Mouse (Mus musculus) mouse embryonic stem cell (cell line): ENCODE measurements around the gene Kcnq4.

Source experiments
- in situ Hi-C, 2 experiments: fragments of 300-500 bp; cut with MboI; formaldehyde crosslinking; loops; 1 replicate in 1 of 2; 3 replicates in 1 of 2; pipeline ENCODE4 v1.14.3; 2019 to 2020; ENCODE audit warnings: low sequenced_read_pairs in 2 of 2, low pct_unique_long_range_greater_than_20kb in 1 of 2, mixed read lengths in 1 of 2; ENCODE audit not compliant: unreplicated experiment in 1 of 2

Gene Kcnq4

GRCm38 (mm10) chr4:120683278-120683997 lies 65.0 kb downstream of the Kcnq4 start:
- in situ Hi-C loops, result loop anchor here (5.0 to 25.0 kb wide), 3 partner anchors 89 to 229 kb away; no protein-coding TSS in a partner anchor

DNA sequence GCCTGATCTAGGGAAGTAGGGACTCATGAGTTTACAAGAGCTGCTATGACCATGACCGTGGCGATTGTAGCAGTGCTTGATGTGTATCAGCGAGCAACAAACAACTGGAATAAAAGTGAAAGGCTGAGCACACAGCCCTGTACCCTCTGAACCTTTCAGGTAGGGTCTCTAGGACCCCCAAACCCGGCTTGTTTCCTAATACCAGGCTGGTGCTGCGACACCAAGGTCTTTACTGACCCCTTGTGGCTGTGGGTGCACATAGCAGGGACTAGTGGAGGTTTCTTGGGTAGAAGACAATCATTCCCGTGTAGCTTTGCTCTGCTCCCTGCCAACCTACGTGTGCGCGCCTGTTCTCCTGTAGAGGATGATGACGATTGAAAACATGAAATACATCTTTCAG lies 66.2 kb downstream of the Kcnq4 start:
- in situ Hi-C loops, result loop anchor here (5.0 to 25.0 kb wide), 3 partner anchors 87 to 230 kb away; no protein-coding TSS in a partner anchor

DNA sequence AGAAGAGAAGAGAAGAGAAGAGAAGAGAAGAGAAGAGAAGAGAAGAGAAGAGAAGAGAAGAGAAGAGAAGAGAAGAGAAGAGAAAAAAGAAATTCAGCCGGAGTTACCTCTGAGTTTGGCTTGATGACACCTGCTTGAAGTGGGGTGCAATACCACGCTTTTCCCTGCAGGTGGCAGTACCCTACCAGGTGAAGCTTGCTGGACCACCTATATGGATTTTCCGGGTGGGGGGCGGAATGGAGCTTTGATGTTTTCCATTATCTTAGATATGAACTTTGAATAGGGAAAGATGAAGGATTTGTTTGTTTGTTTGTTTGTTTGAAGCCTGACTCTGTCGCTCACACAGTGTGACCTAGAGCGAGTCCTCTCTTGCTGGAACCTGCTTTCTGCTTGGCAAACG lies 67.5 kb downstream of the Kcnq4 start:
- in situ Hi-C loops, result loop anchor here (5.0 to 25.0 kb wide), 3 partner anchors 86 to 231 kb away; no protein-coding TSS in a partner anchor

DNA sequence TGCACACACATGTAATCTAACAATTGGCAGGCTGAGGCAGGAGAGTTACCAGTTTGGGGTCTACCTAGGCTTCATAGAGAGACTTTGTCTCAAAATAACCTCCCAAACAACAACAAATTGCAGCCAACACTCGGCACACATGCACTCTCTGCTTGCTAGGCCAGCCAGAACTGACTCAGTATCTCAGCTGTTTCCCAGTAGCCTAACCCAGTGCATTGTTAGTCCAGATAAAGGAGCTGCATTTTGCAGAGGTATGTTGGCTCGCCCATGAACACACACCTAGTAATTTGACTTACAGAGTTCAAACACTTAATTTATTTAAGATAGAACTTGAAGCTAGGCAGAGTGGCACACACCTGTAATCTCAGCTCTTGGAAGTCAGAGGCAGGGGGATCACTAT lies 72.8 kb downstream of the Kcnq4 start:
- in situ Hi-C loops, result loop anchor here (25.0 kb wide), 1 partner anchor 237 kb away; no protein-coding TSS in a partner anchor

DNA sequence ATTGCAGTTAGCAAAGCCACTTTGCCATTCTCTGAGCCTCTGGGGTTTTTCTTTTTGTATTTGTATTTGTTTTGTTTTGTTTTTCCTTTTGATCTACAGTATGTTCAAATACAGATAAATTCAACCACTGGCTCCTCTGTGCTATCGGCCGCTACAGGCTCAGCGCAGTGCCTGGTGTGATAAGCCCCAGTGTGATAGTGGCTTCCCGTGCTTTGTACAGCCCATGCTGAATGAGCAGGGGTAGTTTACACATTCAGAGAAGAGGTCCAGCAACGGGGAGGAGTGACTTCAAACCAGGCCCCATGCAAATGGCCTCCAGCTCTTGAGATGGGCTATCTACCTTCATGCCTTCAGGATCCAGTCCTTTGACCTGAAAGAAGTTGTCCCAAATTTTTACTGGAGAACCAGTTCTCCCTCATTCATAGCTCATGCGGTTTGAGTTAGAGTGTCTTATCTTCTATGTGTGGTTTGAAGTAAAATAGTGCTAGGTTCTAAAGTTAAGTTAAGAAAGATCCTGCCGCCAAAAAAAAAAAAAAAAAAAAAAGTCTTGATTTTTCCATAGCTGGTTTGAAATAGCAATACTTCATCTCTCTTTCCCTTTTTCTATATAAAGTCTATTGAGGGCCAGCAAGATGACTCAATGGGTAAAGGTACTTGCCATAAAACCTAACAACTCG lies 73.5 kb downstream of the Kcnq4 start:
- in situ Hi-C loops, result loop anchor here (25.0 kb wide), 1 partner anchor 237 kb away; no protein-coding TSS in a partner anchor

DNA sequence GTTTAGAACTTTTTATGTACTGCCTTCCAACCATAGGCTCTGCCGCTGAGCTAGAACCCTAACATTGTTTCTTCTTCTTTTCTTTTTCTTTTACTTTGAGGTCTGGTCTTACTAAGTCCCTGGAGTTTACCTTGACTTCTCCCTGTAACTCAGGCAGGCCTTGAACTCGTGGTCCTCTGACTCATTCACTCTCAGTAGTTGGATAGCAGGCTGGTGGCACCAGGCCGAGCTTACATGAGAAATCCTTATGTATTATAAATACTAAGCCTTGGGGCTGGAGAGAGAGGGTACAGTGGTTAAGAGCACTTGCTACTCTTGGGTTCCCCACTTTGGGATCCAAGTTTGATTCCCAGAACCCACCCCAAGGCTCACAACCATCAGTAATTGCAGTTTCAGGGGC lies 74.8 kb downstream of the Kcnq4 start:
- in situ Hi-C loops, result no loop called here

- in situ Hi-C loops, result no loop called here
Measured at GRCm38 (mm10) chr4:120671046-120671445, 77.4 kb downstream of the Kcnq4 start.

GRCm38 (mm10) chr4:120669585-120669984 lies 78.8 kb downstream of the Kcnq4 start:
- in situ Hi-C loops, result no loop called here

GRCm38 (mm10) chr4:120668551-120668950 lies 79.9 kb downstream of the Kcnq4 start:
- in situ Hi-C loops, result no loop called here

- in situ Hi-C loops, result no loop called here
Measured at GRCm38 (mm10) chr4:120667555-120667954, 80.9 kb downstream of the Kcnq4 start.

DNA sequence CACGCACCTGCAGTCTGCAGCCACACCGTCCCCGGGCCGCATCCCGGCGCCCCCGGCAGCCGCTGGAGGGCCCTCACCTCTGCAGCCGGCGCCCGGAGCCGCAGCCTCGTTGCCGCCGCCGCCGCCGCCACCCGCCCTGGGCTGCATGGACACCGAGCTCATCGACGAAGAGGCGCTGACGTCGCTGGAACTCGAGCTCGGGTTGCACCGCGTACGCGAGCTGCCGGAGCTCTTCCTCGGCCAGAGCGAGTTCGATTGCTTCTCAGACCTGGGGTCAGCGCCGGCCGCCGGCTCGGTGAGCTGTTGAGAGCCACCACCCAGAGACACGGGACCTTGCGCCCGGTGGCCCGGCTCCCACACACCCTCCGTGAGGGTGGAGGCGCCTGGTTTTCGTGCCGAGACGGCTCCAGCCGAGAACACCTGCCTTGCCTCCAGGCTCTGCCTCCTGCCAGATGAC lies 81.3 kb downstream of the Kcnq4 start:
- in situ Hi-C loops, result no loop called here

DNA sequence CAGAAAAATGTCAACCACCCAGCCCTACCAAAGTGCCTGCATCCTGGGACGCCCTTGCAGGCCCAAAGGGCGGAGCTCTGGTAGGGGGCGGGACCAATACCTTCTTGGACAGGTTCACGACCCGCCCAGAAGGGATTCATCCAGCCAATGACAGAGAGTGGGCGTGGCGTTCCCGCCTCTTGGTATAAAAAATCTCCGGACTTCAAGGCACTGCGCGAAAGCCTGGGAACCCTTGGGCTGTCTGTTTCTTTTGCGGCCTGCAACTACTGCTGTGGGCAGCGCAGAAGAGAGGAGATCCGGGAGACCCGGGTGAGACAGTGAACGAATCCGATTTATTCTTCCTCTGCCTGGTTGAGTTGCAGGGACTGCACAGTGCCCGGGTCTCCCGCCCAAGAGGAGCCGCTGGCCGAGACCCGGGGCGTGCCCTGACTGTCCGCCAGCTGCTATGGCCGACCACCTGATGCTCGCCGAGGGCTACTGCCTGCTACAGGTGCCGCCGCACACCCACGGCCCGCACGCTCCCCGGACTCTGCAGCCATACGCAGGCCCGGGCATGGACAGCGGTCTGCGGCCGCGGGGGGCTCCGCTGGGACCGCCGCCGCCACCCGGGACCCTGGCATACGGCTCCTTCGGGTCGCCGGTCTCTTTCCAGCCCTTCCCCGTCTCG lies 81.9 kb downstream of the Kcnq4 start, which contains the start of gene Cited4:
Gene Cited4, plus strand, starts transcription at position 215 of the 667 bp plus-strand sequence.
- in situ Hi-C loops, result no loop called here

GRCm38 (mm10) chr4:120665782-120666181 lies 82.6 kb downstream of the Kcnq4 start:
- in situ Hi-C loops, result no loop called here

- in situ Hi-C loops, result no loop called here
Measured at GRCm38 (mm10) chr4:120665144-120665700, 83.2 kb downstream of the Kcnq4 start.

DNA sequence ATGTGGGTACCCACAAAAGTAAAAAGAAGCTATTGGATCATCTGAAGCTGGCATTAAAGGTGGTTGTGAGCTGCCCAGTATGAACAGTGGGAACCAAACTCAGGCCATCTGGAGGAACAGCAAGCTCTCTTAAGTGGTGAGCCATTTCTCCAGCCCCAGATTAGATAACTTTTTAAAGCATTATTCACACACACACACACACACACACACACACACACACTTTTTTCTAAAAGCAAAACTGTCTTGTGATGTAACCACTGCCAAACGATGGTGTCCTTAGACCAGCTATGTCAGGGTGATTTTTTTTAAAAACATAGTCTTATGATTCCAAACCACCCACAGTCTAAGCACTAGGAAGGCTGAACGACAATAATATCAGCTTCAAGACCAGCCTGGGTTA lies 83.8 kb downstream of the Kcnq4 start:
- in situ Hi-C loops, result no loop called here

GRCm38 (mm10) chr4:120660485-120660884 lies 87.9 kb downstream of the Kcnq4 start:
- in situ Hi-C loops, result no loop called here

- in situ Hi-C loops, result no loop called here
Measured at GRCm38 (mm10) chr4:120655898-120656297, 92.5 kb downstream of the Kcnq4 start.

DNA sequence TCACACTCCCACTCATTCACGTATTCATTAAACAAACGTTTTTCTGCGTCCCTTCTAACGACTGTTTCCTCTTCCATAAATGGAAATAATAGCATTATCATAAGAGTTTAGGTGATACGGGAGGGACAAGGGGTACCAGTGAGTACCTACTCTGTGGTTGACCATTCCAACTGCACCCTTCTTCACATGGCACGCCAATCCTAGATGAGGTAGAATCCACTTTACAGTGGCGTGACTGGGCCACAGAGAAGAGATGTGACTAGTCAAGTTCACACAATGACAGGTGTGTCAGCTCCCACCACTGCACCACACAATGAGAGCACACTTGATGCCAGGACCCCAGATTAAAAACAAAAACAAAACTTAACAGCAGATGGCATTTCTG lies 98.2 kb downstream of the Kcnq4 start:
- in situ Hi-C loops, result no loop called here
